Mouse (Mus musculus): ENCODE results near the gene Lgals1.

The Lgals1 gene

DNA sequence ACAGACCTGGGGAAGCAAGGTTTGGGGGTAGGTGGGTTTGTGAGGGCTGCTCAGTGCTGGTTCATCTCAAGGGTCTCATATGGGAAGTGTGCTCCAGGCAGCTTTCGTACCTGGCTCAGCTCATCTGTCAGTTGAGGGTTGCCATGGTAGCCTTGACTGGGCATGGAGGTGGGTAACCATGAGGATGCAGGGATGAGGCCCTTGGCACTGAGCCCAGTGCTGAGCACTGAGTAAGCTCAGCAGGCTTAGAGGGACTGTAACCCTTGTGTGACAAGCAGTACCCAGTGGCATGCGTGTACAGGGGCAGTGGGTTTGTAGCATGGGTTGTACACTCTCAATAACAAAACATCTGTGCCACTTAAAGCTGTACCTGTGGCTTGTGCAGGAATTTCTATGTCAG is 11.4 kb downstream of the Lgals1 start:
- DNase-seq (ENCODE audit: inconsistent ontology term) = no peak

DNA sequence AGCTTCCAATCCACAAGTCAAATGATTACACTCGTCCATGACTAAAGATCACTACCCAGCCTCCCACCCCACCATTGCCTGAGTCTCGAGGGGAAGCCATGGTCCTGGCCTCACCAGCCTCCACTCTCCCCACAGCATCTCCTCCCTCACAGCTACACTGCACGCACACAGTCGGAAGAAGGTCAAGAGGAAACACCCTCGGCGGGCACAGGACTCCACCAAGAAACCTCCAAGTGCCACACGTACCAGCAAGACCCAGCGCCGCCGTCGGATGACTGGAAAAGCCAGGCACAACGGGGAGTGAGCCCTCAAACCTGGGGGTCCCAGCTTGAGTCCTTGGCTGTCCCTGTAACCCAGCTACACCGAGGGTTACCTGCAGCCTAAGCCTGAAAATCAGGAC is 13.8 kb downstream of the Lgals1 start:
- DNase-seq (ENCODE audit: inconsistent ontology term) = no peak

DNA sequence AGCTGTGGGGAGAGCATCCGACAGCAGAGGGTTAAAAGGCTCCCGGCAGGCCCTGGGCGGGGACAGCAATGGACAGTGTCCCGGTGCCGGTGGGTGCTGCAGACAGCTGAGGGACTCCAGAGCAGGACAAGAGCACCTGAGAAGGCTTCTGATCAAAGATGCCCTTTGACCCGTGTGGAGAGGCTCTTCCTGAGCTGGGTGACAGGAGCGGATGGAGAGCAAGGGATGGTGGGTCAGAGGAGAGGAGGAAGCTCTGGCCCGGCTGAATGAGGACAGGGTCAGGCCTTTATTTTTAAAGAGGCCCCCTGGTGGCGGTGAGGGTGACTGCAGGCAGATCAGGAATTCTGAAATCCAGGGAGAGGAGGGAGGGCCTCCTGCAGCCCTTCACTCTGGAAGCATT is 16.1 kb downstream of the Lgals1 start:
- peak; percentile 90 for DNase-seq (ENCODE audit: inconsistent ontology term)

DNA sequence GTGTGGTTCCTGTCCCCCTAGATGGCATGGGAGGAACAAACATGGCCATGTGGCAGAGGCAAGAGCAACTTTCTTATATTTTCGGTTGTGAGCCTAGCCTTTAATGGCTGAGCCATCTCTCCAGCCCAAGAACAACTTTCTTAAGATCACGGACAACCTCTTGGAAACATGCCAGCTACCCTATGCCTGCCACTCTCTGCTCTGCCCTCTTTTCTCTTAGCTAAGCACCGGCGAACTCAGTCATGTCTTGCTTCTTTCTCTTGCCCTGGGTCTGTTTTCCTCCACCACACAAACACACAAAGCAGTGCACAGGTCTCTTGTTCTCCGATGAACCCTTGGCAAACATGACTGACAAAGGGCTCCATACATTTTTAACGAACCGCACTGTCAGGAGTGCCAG is 19.7 kb downstream of the Lgals1 start:
- no peak for DNase-seq (ENCODE audit: inconsistent ontology term)

DNA sequence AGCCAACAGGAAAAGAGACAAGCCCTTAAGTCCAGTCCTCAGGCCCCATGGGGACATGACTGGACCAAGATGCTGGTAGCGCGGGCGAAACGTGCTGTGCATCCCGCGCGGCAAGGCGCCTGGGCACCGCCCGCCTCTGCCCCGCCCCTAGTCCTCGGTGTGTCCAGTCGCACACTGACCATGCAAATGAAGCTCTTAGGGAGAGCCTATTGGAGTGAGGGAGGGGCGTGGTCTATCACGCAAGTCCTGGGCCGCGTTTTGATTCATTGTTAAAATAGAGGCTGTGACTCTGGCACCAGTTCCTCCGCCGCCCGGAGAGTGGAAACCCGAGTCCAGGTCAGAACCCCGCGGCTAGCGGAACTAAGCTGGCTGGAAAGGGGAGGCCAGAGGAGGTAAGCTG is 21.1 kb downstream of the Lgals1 start, which contains the start of gene Triobp:
Gene Triobp (plus strand): TSS at position 68 of the 400 bp plus-strand sequence.
- peak; percentile 95 for DNase-seq (ENCODE audit: inconsistent ontology term)

DNA sequence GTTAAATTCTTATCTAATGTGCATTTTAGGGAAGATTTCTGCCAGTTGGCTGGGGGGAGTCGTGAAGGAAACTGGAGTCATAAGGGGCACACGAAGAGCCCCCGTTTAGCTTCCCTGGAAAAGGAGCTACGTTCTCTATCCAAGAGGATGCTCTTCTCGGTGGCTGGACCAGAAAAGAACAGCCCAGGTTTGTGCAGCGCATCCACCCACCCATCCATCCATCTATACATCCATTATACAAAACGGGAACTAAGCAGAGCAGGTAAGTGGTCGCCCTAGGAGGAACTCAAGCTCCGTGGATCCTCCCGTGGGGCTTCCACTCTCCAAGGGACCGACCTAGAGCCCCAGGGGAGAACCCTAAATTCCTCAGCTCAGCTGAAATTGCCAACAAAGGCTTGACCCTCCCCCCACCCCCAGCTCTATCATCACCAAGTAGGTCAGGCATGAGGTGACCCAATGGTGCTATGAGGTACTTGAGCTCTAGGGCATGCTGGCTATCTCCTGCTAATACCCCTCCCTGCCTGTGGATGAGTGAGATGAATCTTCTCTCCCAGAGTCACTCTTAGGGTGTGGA is 21.7 kb downstream of the Lgals1 start:
- no peak for DNase-seq (ENCODE audit: inconsistent ontology term)

DNA sequence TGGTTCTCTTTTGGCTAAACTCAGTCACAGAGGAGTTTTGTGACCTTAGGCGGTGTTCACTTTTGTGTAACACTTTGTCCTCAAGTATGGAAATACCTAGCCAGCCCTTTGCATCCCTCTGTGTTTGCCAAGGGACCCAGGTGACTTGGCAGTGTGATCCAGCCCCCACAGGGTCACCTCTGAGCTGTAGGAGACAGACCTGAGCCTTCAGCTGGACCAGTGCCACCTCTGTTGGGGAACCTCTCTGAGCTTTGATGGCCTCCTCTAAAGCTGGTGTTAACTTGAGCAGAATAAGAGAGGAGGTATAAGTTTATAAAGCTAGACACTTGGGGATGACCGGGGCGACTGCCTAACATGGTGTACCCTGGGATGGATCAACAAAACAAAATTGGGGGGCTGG is 22.4 kb downstream of the Lgals1 start:
- no peak for DNase-seq (ENCODE audit: inconsistent ontology term)

DNA sequence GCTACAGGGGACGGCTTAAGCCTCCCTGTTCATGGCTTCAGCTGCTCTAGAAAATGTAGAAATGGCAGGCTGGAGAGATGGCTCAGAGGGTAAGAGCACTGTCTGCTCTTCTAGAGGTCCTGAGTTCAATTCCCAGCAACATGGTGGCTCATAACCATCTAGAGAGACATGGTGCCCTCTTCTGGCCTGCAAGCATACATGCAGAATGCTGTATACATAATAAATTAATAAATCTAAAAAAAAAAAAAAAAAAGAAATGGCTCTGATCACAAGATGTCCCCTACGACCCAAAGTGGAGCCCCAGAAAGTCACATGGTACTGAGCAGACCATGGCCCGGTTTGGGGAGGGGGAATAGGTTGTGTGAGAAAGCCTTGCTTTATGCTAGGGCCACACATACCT is 29.1 kb downstream of the Lgals1 start:
- no peak for DNase-seq (ENCODE audit: inconsistent ontology term)

DNA sequence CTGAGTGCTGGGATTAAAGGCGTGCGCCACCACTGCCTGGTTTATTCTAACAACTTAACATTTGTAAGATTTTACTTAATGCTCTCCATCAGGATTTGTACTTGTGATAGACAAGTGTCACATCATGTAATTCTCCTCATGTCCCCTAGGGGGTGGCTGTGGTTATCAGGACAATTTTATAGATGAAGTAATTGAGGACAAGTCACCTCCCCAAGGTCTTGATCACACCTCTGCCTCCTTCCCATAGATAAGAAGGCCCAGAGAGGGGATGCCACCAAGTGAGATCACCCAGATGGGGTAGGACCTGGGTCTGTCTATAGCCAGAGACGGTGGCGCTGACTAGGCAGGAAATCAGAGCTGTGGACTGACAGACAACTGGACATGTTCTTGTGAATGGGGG is 29.8 kb downstream of the Lgals1 start:
- no peak for DNase-seq (ENCODE audit: inconsistent ontology term)

DNA sequence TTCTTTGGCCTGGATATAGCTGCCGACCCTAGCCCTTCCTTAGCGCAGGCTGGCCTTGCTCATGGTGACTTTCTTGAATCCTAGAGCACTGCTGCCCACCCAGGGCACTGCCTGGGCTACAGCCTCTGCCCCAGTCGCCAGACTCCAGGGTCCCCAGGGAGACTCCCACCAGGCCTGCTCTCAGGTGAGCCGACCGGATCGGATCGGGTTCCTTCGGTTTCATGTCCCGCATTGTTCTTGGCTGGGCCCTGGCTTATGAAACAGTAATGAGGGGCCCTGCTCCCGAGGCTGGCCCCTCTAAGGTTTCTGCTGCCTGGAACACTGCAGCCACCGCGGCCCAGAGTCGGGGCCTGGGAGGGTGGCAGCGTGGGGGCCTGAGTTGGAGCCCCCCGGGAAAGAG is 30.5 kb downstream of the Lgals1 start:
- DNase-seq (ENCODE audit: inconsistent ontology term) = no peak

DNA sequence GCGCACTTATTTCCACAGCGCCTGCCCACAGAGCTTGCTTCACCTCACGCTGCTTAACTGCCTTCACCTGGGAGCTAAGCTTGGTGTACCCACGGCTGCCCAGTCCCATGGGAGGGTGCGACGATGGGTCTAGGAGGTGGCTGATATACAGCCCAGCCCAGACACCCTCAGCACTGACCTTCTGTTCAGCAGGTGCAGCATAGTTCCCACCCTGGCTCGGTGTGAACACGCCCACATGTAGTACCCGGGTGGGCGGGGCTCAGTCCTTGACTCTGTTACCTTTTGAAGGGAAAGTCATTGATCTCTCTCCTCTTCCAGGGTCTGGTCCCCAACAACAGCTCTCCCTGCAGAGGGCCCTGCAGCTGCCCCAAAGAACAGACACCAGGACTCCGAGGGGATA is 33.0 kb downstream of the Lgals1 start:
- DNase-seq (ENCODE audit: inconsistent ontology term) = no peak

DNA sequence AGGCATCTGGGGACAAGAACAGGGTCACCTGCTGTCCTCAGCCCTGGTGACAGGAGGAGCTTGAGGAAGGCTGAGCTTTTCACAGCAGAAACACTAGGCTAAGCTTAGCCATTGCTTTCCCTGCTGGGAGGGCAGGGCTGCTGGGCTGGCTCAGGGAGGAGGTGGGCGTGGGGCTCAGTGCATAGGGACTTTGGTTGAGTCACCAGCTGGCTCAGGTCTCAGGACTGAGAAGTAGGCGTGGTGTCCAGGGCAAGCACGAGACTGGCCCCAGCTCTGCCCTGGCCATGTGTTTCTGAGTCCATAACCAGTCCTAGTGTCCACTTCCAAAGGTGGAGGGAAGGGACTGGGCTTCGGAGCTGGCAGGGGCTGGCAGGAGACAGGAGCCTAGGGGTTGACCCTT is 33.6 kb downstream of the Lgals1 start:
- DNase-seq (ENCODE audit: inconsistent ontology term) = peak; percentile 79

DNA sequence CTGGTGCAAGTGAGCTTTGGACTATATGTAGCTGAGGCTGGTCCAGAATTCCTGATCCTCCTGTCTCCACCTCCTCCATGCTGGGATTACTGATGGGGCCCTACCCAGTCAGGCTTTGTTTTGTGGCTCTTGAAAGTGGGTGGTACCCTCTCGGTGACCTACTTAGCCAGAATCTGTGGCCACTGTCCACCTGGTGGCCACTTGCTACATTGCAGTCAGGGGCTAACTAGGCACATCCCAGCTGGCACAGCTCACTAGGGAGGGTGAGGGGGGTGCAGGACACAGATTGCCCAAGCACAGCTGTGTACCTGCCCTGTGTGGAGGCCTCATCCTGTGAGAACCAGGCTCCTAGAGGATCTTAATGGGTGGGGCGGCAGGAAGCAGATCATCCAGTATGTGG is 36.4 kb downstream of the Lgals1 start:
- peak; percentile 88 for DNase-seq (ENCODE audit: inconsistent ontology term)

DNA sequence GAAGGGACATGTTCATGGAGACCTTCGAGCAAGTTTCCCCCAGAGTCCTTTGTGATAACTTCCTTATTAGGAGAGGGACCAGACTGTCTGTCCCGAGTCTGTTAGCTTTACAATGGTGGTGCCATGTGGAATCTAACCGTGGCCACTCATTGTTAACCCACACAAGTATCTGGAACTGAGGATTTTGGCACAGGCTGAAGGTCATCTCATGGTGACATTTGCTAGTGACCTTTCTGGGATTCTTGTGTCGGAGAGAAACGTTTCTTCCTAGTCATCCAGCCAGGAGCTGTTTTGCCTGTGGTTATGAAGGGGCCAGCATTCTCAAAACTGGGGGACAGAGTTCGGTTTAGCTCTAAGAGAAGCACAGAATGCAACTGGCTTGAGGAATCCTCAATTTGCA is 45.1 kb downstream of the Lgals1 start:
- DNase-seq (ENCODE audit: inconsistent ontology term) = no peak

DNA sequence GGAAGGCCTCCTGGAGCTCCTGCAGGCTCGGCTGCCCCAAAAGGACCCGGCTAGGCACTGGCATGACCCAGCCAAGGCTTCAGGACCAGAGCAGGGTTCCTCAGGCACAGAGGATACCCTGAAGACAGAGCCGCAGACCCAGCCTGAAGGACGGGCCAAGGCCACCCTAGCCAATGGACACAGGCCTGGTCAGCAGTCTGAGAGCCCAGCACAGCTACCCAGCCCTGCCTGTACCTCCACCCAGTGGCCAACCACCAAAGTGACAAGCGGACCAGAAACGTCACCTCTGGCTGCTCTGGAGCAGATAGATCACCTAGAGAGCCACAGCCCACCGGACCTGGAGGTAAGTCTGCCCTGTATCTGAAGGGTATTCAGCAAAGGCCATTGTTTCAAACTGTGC is 47.4 kb downstream of the Lgals1 start:
- peak; percentile 23 for DNase-seq (ENCODE audit: inconsistent ontology term)

DNA sequence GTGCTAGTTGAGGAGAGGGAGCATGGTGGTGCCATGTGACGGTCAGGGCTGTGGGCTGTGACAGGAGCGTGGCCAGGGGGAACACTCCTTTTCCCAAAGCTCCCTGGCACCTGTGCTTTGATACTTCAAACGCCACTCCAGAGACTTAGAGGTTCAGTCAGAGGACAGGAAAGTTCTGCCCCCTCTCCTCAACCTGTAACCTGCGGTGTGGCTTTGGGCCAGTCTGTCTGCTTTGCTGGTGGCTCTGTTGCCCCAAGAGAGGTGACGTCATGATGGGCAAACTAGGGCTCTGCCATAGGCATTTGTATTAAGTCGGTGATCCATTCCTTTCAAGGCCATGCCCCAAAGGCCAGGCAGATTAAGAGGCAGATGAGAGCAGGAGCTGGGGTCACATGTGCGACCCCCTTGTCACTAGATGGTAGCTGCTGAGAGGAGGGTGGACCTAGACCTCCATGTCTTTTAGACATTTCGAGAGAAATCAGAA is 51.2 kb downstream of the Lgals1 start:
- DNase-seq (ENCODE audit: inconsistent ontology term) = no peak

DNA sequence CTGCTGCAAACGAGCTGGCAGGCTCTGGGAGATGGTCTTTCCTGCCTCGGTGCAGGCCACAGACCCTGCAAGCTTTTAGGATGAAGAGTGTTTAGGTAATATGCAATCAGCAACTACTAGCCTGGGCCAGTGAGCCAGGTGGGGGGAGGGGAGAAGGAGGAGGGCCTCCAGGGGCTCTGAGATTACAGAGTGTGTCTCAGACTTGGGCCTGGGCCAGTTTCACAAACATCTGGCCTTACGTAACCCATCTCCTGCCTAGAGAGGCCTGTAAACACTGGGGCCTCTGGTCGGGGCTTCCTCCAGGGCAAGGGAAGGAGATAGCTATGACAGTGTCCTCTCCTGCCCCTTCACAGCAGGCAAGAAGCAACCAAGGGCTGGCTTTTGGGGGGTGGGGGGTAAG is 52.4 kb downstream of the Lgals1 start:
- DNase-seq (ENCODE audit: inconsistent ontology term) = no peak
